Mouse (Mus musculus): ENCODE measurements around the gene Tbx1. TPM values are rescaled to one million over a fixed set of nuclear protein-coding genes. Genes with fewer than 3 reads are reported as not detected.

Gene Tbx1
- polyA plus RNA-seq, 1 experiment from 2014 or later, result 0.32 TPM

DNA sequence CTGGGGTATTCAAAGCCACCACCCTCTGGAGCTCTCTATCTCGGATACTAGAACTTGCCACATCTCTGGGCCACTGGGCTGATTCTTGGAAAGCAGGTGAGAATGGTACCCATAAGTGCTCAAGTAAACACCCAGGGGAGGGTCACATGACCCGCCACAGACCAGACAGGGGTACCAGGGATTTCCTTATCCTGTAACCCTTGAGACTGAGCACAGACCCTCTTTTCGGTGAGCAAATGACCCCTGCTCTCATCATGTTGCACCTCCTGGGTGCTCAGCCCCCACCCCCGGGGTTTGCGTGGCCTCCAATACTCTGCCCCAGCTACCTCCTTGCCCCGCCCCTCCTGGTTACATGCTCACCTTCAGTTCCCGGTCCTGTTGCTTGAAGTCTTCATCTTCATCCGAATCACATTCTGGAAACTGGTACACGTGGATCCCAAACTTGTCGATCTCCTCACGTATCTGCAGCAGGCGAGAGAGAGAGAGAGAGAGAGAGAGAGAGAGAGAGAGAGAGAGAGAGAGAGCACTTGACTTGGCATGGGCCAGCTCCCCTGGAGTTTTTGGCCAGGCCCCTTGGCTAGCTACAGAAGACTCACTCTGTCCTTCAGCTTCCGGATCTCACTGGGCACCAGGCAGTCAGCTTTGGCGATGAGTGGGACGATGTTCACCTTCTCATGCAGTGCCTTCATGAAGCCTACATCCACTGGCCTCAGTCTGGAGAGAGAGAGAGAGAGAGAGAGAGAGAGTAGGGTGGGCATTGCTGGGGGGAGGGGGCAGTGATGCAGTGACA lies 33.5 kb upstream of the Tbx1 start:
- no peak for TF ChIP-seq CTCF (IDR thresholded peaks at IDR 0.05; ENCODE audit: low read depth)

GRCm38 (mm10) chr16:18622916-18623750 lies 32.7 kb upstream of the Tbx1 start:
- ATAC-seq (replicated peaks; ENCODE audit: low FRiP score, low read depth) (no peak), DNase-seq (ENCODE audit: low spot score) (no peak)
- H3K9me3 ChIP-seq (replicated peaks; ENCODE audit: low read length), result no peaks in the 10 kb centered on the region
- TF ChIP-seq CTCF (IDR thresholded peaks at IDR 0.05; ENCODE audit: low read depth), result peak; percentile 15; the same call in 1 of the 2 replicates
- peaks cover 8% of the 10 kb centered on the region; the same call in 1 of the 2 replicates for H3K4me1 ChIP-seq (replicated peaks; ENCODE audit: insufficient read depth, low read length)
- no peaks in the 10 kb centered on the region for H3K36me3 ChIP-seq (ENCODE audit: insufficient read depth, low read length)
- peaks cover 74% of the 10 kb centered on the region for H3K27me3 ChIP-seq (ENCODE audit: insufficient read depth, low read length)
- H3K4me3 ChIP-seq (replicated peaks; ENCODE audit: low read depth, low read length), result no peak overlapping the region
- H3K9ac ChIP-seq (ENCODE audit: low read depth, low read length), result no peak overlapping the region
- WGBS, result 54% methylated on average over 29 of the region's 29 CpGs
- no peak overlapping the region for H3K27ac ChIP-seq
- H3K4me2 ChIP-seq (ENCODE audit: low read length), result no peak overlapping the region

More for the DNA sequence above, 33.5 kb upstream of the Tbx1 start:
- ATAC-seq (replicated peaks; ENCODE audit: low FRiP score, low read depth) (no peak), DNase-seq (ENCODE audit: low spot score) (no peak)
- no peaks in the 10 kb centered on the region for H3K36me3 ChIP-seq (ENCODE audit: insufficient read depth, low read length)
- WGBS, result 64% methylated on average over 15 of the region's 15 CpGs
- no peak overlapping the region for H3K4me3 ChIP-seq (replicated peaks; ENCODE audit: low read depth, low read length)
- no peaks in the 10 kb centered on the region for H3K9me3 ChIP-seq (replicated peaks; ENCODE audit: low read length)
- peaks cover 67% of the 10 kb centered on the region for H3K27me3 ChIP-seq (ENCODE audit: insufficient read depth, low read length)
- peaks cover 8% of the 10 kb centered on the region; the same call in 1 of the 2 replicates for H3K4me1 ChIP-seq (replicated peaks; ENCODE audit: insufficient read depth, low read length)
- H3K4me2 ChIP-seq (ENCODE audit: low read length), result no peak overlapping the region
- H3K9ac ChIP-seq (ENCODE audit: low read depth, low read length), result no peak overlapping the region
- H3K27ac ChIP-seq, result no peak overlapping the region

GRCm38 (mm10) chr16:18622019-18622418 lies 31.5 kb upstream of the Tbx1 start, which contains the start of gene Gp1bb:
Gp1bb (minus strand) TSS chr16:18622403.
- H3K4me2 ChIP-seq (ENCODE audit: low read length), result peak within 1 kb of the TSS; percentile 84
- peaks cover 74% of the 10 kb centered on the region for H3K27me3 ChIP-seq (ENCODE audit: insufficient read depth, low read length)
- peak within 1 kb of the TSS; percentile 39 for H3K4me3 ChIP-seq (replicated peaks; ENCODE audit: low read depth, low read length)
- TF ChIP-seq CTCF (IDR thresholded peaks at IDR 0.05; ENCODE audit: low read depth), result peak; percentile 17; the same call in 1 of the 2 replicates
- 25% methylated on average over 17 of the region's 17 CpGs for WGBS
- ATAC-seq (replicated peaks; ENCODE audit: low FRiP score, low read depth) (no peak), DNase-seq (ENCODE audit: low spot score) (no peak)
- no peak within 1 kb of the TSS for H3K27ac ChIP-seq
- no peaks in the 10 kb centered on the region for H3K9me3 ChIP-seq (replicated peaks; ENCODE audit: low read length)
- peaks cover 8% of the 10 kb centered on the region; the same call in 1 of the 2 replicates for H3K4me1 ChIP-seq (replicated peaks; ENCODE audit: insufficient read depth, low read length)
- no peaks in the 10 kb centered on the region for H3K36me3 ChIP-seq (ENCODE audit: insufficient read depth, low read length)
- H3K9ac ChIP-seq (ENCODE audit: low read depth, low read length), result no peak within 1 kb of the TSS

- DNase-seq (ENCODE audit: low spot score) (no peak), ATAC-seq (replicated peaks; ENCODE audit: low FRiP score, low read depth) (no peak)
- 12% methylated on average over 38 of the region's 38 CpGs for WGBS
- no peak overlapping the region for H3K27ac ChIP-seq
- TF ChIP-seq CTCF (IDR thresholded peaks at IDR 0.05; ENCODE audit: low read depth), result no peak
- no peak overlapping the region for H3K9ac ChIP-seq (ENCODE audit: low read depth, low read length)
- H3K4me3 ChIP-seq (replicated peaks; ENCODE audit: low read depth, low read length), result peak overlapping the region; percentile 39
- no peaks in the 10 kb centered on the region for H3K36me3 ChIP-seq (ENCODE audit: insufficient read depth, low read length)
- H3K4me2 ChIP-seq (ENCODE audit: low read length), result peak overlapping the region; percentile 84
- peaks cover 74% of the 10 kb centered on the region for H3K27me3 ChIP-seq (ENCODE audit: insufficient read depth, low read length)
- no peaks in the 10 kb centered on the region for H3K9me3 ChIP-seq (replicated peaks; ENCODE audit: low read length)
- peaks cover 11% of the 10 kb centered on the region; the same call in 1 of the 2 replicates for H3K4me1 ChIP-seq (replicated peaks; ENCODE audit: insufficient read depth, low read length)
Measured at GRCm38 (mm10) chr16:18621362-18622001, 31.0 kb upstream of the Tbx1 start.

DNA sequence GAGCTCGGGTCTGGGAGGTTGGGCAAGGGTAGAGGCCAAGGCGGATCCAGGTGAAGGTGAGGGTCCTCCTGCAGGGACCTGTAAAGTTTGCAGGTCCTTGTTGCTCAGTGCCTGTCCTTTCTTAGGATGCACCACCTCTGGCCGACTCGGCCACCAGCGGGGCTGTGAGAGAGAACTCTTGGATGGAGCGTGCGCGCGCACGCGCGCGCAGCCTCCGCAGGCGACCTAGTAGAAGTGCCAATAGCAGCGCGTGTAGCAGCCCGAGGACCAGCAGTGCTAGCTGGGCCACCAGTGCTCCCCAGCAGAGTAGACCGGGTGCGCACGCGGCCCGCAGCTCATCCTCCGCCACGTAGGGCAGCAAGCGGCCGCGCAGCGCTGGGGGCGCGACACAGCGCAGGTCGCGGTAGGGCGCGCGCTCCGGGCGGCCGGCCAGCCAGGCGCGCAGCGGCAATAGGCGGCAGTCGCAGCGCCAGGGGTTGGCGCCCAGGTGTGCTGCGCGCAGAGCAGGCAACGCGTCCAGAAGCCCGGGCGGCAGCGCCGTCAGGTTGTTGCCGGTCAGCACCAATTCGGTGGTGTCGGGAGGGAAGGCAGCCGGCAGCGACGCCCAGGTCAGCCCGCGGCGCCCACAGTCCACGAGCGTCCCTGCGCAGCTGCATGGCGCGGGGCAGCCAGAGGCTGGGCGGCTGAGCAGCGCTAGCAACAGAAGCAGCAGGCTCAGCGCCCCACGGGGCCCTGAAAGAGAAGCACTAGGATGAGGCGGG lies 30.3 kb upstream of the Tbx1 start:
- DNase-seq (ENCODE audit: low spot score) (no peak), ATAC-seq (replicated peaks; ENCODE audit: low FRiP score, low read depth) (0 out of 2 replicates have a peak, but pooled peaks have one; percentile 19)
- Histone ChIP-seq H3K27me3 (ENCODE audit: insufficient read depth, low read length) (peaks cover 71% of the 10 kb centered on the region), H3K9me3 (replicated peaks; ENCODE audit: low read length) (no peaks in the 10 kb centered on the region), H3K4me1 (replicated peaks; ENCODE audit: insufficient read depth, low read length) (peaks cover 5% of the 10 kb centered on the region; the same call in 1 of the 2 replicates), H3K27ac (no peak overlapping the region), H3K9ac (ENCODE audit: low read depth, low read length) (0 out of 2 replicates have a peak overlapping the region, but pooled peaks have one; percentile 8), H3K4me2 (ENCODE audit: low read length) (peak overlapping the region; percentile 84), H3K4me3 (replicated peaks; ENCODE audit: low read depth, low read length) (peak overlapping the region; percentile 39), H3K36me3 (ENCODE audit: insufficient read depth, low read length) (no peaks in the 10 kb centered on the region)
- TF ChIP-seq CTCF (IDR thresholded peaks at IDR 0.05; ENCODE audit: low read depth), result no peak
- 1% methylated on average over 74 of the region's 74 CpGs for WGBS

Measured in kidney, postnatal 0 days (tissue).